Mouse (Mus musculus): Measurements from ENCODE around the gene Ifit1bl2. TPM values are rescaled to one million over a fixed set of nuclear protein-coding genes. Genes with fewer than 3 reads are reported as not detected.
A peak's percentile ranks its signal among the peaks of the same experiment; 100 is the strongest.
"Not testable (repeated sequence)": the region's sequence is repeated elsewhere in the genome, so short reads cannot be mapped to it uniquely, and the experiment has no call there.

Ifit1bl2 gene
- polyA plus RNA-seq, 1 experiment from 2014 or later, result 0.07 TPM

GRCm38 (mm10) chr19:34585740-34586458 is 54.6 kb downstream of the Ifit1bl2 start:
- H3K27me3 ChIP-seq; H3K9me3 ChIP-seq (replicated peaks); H3K9ac ChIP-seq; H3K4me1 ChIP-seq (replicated peaks); H3K4me3 ChIP-seq (replicated peaks); H3K4me2 ChIP-seq; H3K36me3 ChIP-seq (replicated peaks); ATAC-seq (ENCODE audit: insufficient read depth); H3K27ac ChIP-seq (replicated peaks): not testable (repeated sequence)
- 51% methylated on average over 5 of the region's 5 CpGs for WGBS (ENCODE audit: insufficient replicate concordance)

- H3K36me3 ChIP-seq (replicated peaks); H3K9me3 ChIP-seq (replicated peaks); H3K9ac ChIP-seq; H3K27ac ChIP-seq (replicated peaks); H3K4me2 ChIP-seq; H3K27me3 ChIP-seq; H3K4me3 ChIP-seq (replicated peaks); H3K4me1 ChIP-seq (replicated peaks): not testable (repeated sequence)
- 30% methylated on average over 2 of the region's 2 CpGs for WGBS (ENCODE audit: insufficient replicate concordance)
- peak; percentile 49; the same call in 1 of the 2 replicates for ATAC-seq (ENCODE audit: insufficient read depth)
Observed at GRCm38 (mm10) chr19:34583126-34583766, 57.3 kb downstream of the Ifit1bl2 start, which contains the start of gene Ifit3. Ifit3 (plus strand) TSS chr19:34583531.

GRCm38 (mm10) chr19:34582696-34583095 is 57.8 kb downstream of the Ifit1bl2 start:
- not testable (repeated sequence) for H3K4me3 ChIP-seq (replicated peaks); H3K4me2 ChIP-seq; H3K9ac ChIP-seq; H3K27ac ChIP-seq (replicated peaks); ATAC-seq (ENCODE audit: insufficient read depth); H3K4me1 ChIP-seq (replicated peaks); H3K27me3 ChIP-seq; H3K9me3 ChIP-seq (replicated peaks); H3K36me3 ChIP-seq (replicated peaks)
- WGBS (ENCODE audit: insufficient replicate concordance), result 62% methylated on average over 2 of the region's 2 CpGs

GRCm38 (mm10) chr19:34577121-34577520 is 63.4 kb downstream of the Ifit1bl2 start:
- H3K9ac ChIP-seq, result no peak overlapping the region
- ATAC-seq (ENCODE audit: insufficient read depth), result no peak
- WGBS (ENCODE audit: insufficient replicate concordance), result 50% methylated on average over 1 of the region's 1 CpGs

GRCm38 (mm10) chr19:34573650-34574049 is 66.9 kb downstream of the Ifit1bl2 start:
- ATAC-seq (ENCODE audit: insufficient read depth), result no peak
- WGBS (ENCODE audit: insufficient replicate concordance), result 75% methylated on average over 5 of the region's 5 CpGs
- H3K27ac ChIP-seq (replicated peaks), result no peak overlapping the region

More at GRCm38 (mm10) chr19:34577121-34577520, 63.4 kb downstream of the Ifit1bl2 start:
- Histone ChIP-seq H3K9me3 (replicated peaks) (no peaks in the 10 kb centered on the region), H3K27ac (replicated peaks) (no peak overlapping the region), H3K4me2 (no peak overlapping the region), H3K27me3 (no peaks in the 10 kb centered on the region), H3K4me3 (replicated peaks) (no peak overlapping the region), H3K4me1 (replicated peaks) (no peaks in the 10 kb centered on the region), H3K36me3 (replicated peaks) (no peaks in the 10 kb centered on the region)

GRCm38 (mm10) chr19:34571080-34571479 is 69.5 kb downstream of the Ifit1bl2 start:
- Histone ChIP-seq H3K9ac (no peak overlapping the region), H3K27me3 (no peaks in the 10 kb centered on the region), H3K27ac (replicated peaks) (no peak overlapping the region), H3K36me3 (replicated peaks) (no peaks in the 10 kb centered on the region), H3K4me3 (replicated peaks) (no peak overlapping the region), H3K4me1 (replicated peaks) (no peaks in the 10 kb centered on the region), H3K9me3 (replicated peaks) (no peaks in the 10 kb centered on the region), H3K4me2 (no peak overlapping the region)
- 63% methylated on average over 1 of the region's 1 CpGs for WGBS (ENCODE audit: insufficient replicate concordance)
- no peak for ATAC-seq (ENCODE audit: insufficient read depth)

More at GRCm38 (mm10) chr19:34573650-34574049, 66.9 kb downstream of the Ifit1bl2 start:
- Histone ChIP-seq H3K4me3 (replicated peaks) (no peak overlapping the region), H3K36me3 (replicated peaks) (no peaks in the 10 kb centered on the region), H3K9ac (no peak overlapping the region), H3K4me2 (no peak overlapping the region), H3K9me3 (replicated peaks) (no peaks in the 10 kb centered on the region), H3K4me1 (replicated peaks) (no peaks in the 10 kb centered on the region), H3K27me3 (no peaks in the 10 kb centered on the region)

GRCm38 (mm10) chr19:34569896-34570476 is 70.6 kb downstream of the Ifit1bl2 start:
- ATAC-seq (ENCODE audit: insufficient read depth), result no peak
- Histone ChIP-seq H3K9ac (no peak overlapping the region), H3K36me3 (replicated peaks) (no peaks in the 10 kb centered on the region), H3K4me2 (no peak overlapping the region), H3K27ac (replicated peaks) (no peak overlapping the region), H3K4me3 (replicated peaks) (no peak overlapping the region), H3K9me3 (replicated peaks) (no peaks in the 10 kb centered on the region), H3K4me1 (replicated peaks) (no peaks in the 10 kb centered on the region), H3K27me3 (no peaks in the 10 kb centered on the region)
- WGBS (ENCODE audit: insufficient replicate concordance), result 51% methylated on average over 4 of the region's 4 CpGs

- no peaks in the 10 kb centered on the region for H3K4me1 ChIP-seq (replicated peaks)
- 62% methylated on average over 7 of the region's 7 CpGs for WGBS (ENCODE audit: insufficient replicate concordance)
- no peak overlapping the region for H3K4me2 ChIP-seq
- H3K4me3 ChIP-seq (replicated peaks), result no peak overlapping the region
- H3K27me3 ChIP-seq, result no peaks in the 10 kb centered on the region
- H3K9me3 ChIP-seq (replicated peaks), result no peaks in the 10 kb centered on the region
- H3K27ac ChIP-seq (replicated peaks), result no peak overlapping the region
- no peak for ATAC-seq (ENCODE audit: insufficient read depth)
- no peaks in the 10 kb centered on the region for H3K36me3 ChIP-seq (replicated peaks)
- H3K9ac ChIP-seq, result no peak overlapping the region
Observed at GRCm38 (mm10) chr19:34568988-34569895, 71.3 kb downstream of the Ifit1bl2 start.

Other genes with a start within 250 kb of the Ifit1bl2 start
- gene Ch25h, start 165.6 kb downstream of the Ifit1bl2 start, polyA plus RNA-seq (2015; fragmentation: Nextera tagmentation; extraction: Ambion mirVana), result 0.18 TPM in 2 replicates
- 49.1 and 49.8 TPM in 2 replicates for gene Lipa, start 113.3 kb downstream of the Ifit1bl2 start, polyA plus RNA-seq (2015; fragmentation: Nextera tagmentation; extraction: Ambion mirVana)
- gene Ifit2, start 90.0 kb downstream of the Ifit1bl2 start, polyA plus RNA-seq (2015; fragmentation: Nextera tagmentation; extraction: Ambion mirVana), result 2.7 and 3.0 TPM in 2 replicates
- 2.0 and 2.3 TPM in 2 replicates for gene Ifit3, start 57.2 kb downstream of the Ifit1bl2 start, polyA plus RNA-seq (2015; fragmentation: Nextera tagmentation; extraction: Ambion mirVana)
- 0.16 and 0.17 TPM in 2 replicates for gene Ifit1bl1, start 38.8 kb downstream of the Ifit1bl2 start, polyA plus RNA-seq (2015; fragmentation: Nextera tagmentation; extraction: Ambion mirVana)
- 0.28 and 0.61 TPM in 2 replicates for gene Ifit3b, start 32.8 kb downstream of the Ifit1bl2 start, polyA plus RNA-seq (2015; fragmentation: Nextera tagmentation; extraction: Ambion mirVana)
- 0.99 and 1.5 TPM in 2 replicates for gene Ifit1, start 128 bp upstream of the Ifit1bl2 start, polyA plus RNA-seq (2015; fragmentation: Nextera tagmentation; extraction: Ambion mirVana)
- 12.2 and 14.3 TPM in 2 replicates for gene Slc16a12, start 106.5 kb upstream of the Ifit1bl2 start, polyA plus RNA-seq (2015; fragmentation: Nextera tagmentation; extraction: Ambion mirVana)
- gene Pank1, start 238.7 kb upstream of the Ifit1bl2 start, polyA plus RNA-seq (2015; fragmentation: Nextera tagmentation; extraction: Ambion mirVana), result 8.3 and 8.6 TPM in 2 replicates